Mouse (Mus musculus) layer of hippocampus, adult 18-20 months (tissue): ENCODE measurements around the gene Pip4k2a. TPM values are rescaled to one million over a fixed set of nuclear protein-coding genes. Genes with fewer than 3 reads are reported as not detected.

Experiments
- DNase-seq, 2 experiments: peaks; one replicate each; pipeline ENCODE4 v3.0.0; 2022; ENCODE audit warnings: low spot score in 2 of 2
- total RNA-seq, 2 experiments: library from RNA; stranded (reverse); gene quantifications; 2 replicates each; pipeline ENCODE4 v1.2.3; 2021

The Pip4k2a gene
- total RNA-seq, 2 experiments from 2014 or later: 64.2 to 65.8 TPM

GRCm38 (mm10) chr2:18850657-18851056 lies 147.3 kb downstream of the Pip4k2a start:
- no peak for DNase-seq

- DNase-seq: no peak
Measured at GRCm38 (mm10) chr2:18848074-18848629, 149.8 kb downstream of the Pip4k2a start.

- DNase-seq: no peak
Measured at GRCm38 (mm10) chr2:18842527-18842926, 155.4 kb downstream of the Pip4k2a start.

- DNase-seq: peak; percentile 19 to 64
Measured at GRCm38 (mm10) chr2:18841051-18841450, 156.9 kb downstream of the Pip4k2a start.

- DNase-seq: no peak
Measured at GRCm38 (mm10) chr2:18839532-18839931, 158.4 kb downstream of the Pip4k2a start.

- no peak for DNase-seq
Measured at GRCm38 (mm10) chr2:18835266-18835908, 162.5 kb downstream of the Pip4k2a start.

GRCm38 (mm10) chr2:18833024-18833590 lies 164.8 kb downstream of the Pip4k2a start:
- no peak for DNase-seq

- no peak for DNase-seq
Measured at GRCm38 (mm10) chr2:18831031-18831774, 166.7 kb downstream of the Pip4k2a start.

GRCm38 (mm10) chr2:18822711-18823110 lies 175.2 kb downstream of the Pip4k2a start:
- DNase-seq: peak in 1 of 2 experiments; percentile 37

GRCm38 (mm10) chr2:18821451-18822379 lies 176.2 kb downstream of the Pip4k2a start:
- DNase-seq: no peak

- no peak for DNase-seq
Measured at GRCm38 (mm10) chr2:18819520-18819919, 178.4 kb downstream of the Pip4k2a start.

GRCm38 (mm10) chr2:18816036-18816435 lies 181.9 kb downstream of the Pip4k2a start:
- DNase-seq: no peak

GRCm38 (mm10) chr2:18815336-18815965 lies 182.5 kb downstream of the Pip4k2a start:
- DNase-seq: no peak

- DNase-seq: no peak
Measured at GRCm38 (mm10) chr2:18814447-18814804, 183.5 kb downstream of the Pip4k2a start.

GRCm38 (mm10) chr2:18813683-18814446 lies 184.1 kb downstream of the Pip4k2a start:
- DNase-seq: no peak

- no peak for DNase-seq
Measured at GRCm38 (mm10) chr2:18807961-18808360, 190.0 kb downstream of the Pip4k2a start.

GRCm38 (mm10) chr2:18801281-18801862 lies 196.6 kb downstream of the Pip4k2a start:
- no peak for DNase-seq

- DNase-seq: peak in 1 of 2 experiments; percentile 21
Measured at GRCm38 (mm10) chr2:18800646-18801251, 197.2 kb downstream of the Pip4k2a start.
